Mouse (Mus musculus) lung, postnatal 25 days (tissue): ENCODE results near the gene Mylk.

ENCODE experiments used
- DNase-seq: peaks from one replicate; pipeline ENCODE4 v3.0.0; 2022; ENCODE audit warnings: low spot score

Mylk gene

DNA sequence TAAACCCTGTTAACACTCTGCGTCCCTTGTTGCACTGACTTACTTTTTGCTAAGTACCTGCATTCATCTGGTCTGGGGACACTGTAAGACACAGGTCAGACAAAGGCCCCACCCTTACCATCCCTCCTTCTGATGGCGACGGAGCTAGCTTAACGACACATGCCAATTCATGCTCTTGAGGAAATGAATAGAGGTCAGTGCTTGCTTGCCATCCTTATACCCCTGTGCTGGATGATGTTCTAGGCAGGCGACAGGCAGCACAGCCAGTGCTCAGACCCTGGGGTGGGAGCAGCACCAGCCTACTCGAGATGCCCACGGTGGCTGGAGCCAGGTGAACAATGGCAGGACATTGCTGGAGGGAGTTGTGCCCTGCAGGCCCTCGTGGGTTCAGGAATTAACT, 157.8 kb downstream of the Mylk start:
- no peak for DNase-seq

DNA sequence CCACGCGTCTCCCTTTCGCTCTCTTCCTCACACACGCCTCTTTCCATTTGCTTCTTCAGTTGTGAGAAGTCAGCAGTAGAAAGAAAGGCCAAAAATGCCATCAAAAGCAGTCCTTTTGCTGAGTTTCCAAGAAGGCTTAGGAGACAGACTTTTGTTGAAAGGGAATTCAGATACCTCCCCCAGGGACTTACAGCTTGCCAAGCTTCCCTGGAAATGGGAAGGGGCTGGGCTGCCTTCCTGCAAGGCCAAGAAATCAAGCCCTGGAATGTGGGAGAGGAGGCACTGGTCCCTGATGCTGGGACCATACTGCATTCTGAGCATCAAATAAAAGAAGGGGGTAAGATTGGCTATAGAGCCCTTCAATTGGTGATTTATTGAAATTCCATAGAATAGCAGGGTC, 159.9 kb downstream of the Mylk start:
- no peak for DNase-seq

- DNase-seq: peak; percentile 67
Observed at GRCm38 (mm10) chr16:34909437-34909836, 164.4 kb downstream of the Mylk start.

- DNase-seq: no peak
Observed at GRCm38 (mm10) chr16:34917373-34917900, 172.4 kb downstream of the Mylk start.

- DNase-seq: peak; percentile 70
Observed at GRCm38 (mm10) chr16:34920182-34920581, 175.2 kb downstream of the Mylk start.

DNA sequence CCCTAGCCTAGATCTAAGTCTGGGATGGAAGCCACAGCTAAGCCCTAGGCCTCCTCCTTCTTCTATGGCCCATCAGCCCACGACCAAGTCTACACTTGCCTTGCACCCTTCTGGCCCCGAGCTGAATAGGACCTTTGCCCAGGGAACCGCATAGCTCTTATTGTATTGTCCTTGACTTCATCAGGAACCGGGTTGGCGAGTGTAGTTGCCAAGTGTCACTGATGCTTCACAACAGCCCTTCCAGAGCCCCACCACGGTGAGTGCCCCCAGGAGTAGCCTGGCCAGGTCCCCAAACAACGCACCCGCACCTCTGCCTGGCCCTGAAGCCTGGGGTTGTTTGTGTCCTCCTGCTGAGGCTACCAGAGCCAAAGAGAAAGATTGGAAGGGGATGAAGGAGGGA, 175.9 kb downstream of the Mylk start:
- no peak for DNase-seq

DNA sequence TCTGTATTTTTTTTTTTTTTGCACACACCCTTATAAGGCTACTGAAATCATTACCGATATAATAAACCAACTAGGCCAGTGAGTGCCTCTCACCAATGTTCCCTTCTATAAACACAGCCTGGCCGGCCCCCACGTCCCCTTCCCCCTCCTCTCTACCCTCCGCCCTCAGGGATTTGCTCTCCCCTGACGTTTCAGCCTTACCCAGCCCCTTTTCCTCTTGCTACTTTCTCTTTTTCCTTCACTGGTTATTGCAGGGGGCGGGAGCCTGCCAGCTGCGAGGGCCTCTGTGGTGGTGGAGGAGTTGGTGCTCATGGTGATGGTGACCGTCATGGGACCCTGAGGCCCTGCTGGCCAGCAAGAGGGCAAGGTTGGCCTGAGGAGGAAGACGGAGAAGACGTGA, 176.3 kb downstream of the Mylk start:
- DNase-seq: peak; percentile 48

GRCm38 (mm10) chr16:34923630-34924029, 178.6 kb downstream of the Mylk start:
- no peak for DNase-seq

DNA sequence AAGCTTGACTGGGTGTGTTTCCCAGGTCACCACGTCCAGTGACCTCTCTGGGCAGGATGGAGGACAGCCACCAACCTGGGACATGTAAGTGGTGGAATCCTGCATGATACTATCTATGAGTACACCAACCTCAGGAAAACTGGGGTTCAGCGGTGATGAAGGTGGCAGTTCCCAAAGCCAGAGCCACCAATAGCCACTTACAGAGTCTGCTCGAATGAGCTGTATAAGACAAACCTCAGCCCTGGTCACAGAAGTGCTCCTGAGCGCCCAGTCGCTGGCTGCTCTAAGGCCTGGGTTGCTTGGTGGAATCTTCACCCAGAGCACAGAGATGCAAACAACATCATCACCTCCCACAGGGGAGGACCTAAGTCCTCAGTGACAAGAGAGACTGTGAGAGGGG, 179.3 kb downstream of the Mylk start:
- DNase-seq: no peak

DNA sequence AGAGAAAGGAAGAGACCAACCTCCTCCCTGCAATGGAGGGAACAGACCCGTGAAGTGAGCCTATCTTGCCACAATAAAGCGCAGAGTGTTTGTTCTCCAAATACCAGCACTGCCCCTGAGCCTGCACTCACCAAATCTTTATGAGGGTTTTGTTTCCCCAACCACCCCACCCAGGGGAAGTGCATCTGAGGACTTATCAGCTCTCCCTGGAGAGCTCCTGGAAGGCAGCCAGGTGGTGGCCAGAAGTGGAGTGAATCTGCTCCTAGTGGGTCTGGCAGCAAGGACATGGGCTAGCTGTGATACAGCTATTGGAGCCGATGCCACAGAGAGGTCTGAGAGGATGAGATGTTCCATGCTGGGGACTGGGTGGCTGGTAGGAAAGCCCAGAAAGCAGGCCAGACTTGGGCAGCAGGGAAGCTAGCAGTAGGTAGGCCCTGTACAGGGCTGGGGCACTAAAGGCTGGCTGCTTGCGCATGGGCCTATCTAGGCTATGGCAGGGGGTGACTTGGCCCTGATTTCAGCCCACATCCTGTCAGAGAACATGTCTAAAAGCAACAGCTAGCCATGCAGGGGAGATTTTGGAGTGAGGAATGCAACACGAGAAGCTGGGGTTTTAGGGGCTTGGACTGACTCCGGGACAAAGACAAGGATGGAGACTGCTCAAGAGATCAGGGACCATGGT, 180.1 kb downstream of the Mylk start:
- peak; percentile 85 for DNase-seq

- peak; percentile 29 for DNase-seq
Observed at GRCm38 (mm10) chr16:34926531-34927435, 181.8 kb downstream of the Mylk start.

DNA sequence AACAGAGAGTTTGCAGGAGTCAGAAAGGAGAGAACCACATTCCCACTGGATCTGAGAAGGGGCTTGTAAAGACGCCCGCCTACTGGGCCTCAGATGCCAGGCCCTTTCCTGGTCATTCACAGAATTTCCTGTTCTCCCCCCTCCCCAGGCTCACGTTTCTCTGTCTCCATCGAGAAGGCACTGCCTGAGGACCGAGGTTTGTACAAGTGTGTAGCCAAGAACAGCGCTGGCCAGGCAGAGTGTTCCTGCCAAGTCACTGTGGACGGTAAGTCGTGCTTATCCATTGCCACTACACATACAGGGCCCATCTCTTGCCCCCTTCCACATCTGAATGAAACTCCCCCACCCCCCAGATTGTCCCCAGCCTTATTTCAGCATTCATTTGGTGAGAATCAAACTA, 184.7 kb downstream of the Mylk start:
- DNase-seq: no peak

DNA sequence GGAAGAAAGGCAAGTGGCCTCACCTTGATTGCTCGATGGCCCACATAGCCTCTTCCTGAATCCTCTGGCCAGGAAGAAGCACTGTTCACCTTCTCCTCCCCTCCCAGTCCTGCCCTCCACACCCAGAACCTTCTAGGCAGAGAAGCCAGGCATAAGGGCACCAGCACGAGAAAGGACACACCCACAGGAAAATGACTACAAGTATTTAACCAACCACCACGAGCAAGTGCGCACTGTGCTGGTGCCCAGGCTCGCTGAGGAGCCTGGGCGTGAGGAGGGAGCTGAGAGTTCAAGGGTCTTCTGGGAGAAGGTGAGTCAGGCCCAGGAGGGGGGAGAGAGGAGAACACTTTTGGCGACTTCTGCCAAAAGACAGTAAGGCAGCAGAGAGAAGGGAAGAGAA, 185.1 kb downstream of the Mylk start:
- peak; percentile 70 for DNase-seq

DNA sequence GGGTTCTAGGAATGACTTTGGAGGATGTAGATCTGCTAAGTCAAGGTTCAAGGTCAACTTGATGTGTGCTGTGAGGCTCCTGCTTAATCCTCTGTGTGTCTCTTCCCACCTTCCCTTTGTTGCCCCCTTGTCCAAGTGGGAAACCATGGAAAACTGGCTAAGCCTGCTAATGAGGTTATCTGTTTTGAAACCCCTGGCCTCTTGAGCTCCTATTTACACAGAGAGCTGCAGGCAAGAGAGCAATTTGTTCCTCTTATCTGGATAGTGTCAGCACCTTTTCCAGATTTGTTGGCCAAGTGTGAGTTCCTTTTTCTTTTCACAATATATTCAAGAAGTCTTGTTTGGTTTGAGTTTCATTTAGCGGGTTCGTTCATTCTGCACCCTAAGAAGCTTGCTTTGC, 186.3 kb downstream of the Mylk start:
- no peak for DNase-seq

DNA sequence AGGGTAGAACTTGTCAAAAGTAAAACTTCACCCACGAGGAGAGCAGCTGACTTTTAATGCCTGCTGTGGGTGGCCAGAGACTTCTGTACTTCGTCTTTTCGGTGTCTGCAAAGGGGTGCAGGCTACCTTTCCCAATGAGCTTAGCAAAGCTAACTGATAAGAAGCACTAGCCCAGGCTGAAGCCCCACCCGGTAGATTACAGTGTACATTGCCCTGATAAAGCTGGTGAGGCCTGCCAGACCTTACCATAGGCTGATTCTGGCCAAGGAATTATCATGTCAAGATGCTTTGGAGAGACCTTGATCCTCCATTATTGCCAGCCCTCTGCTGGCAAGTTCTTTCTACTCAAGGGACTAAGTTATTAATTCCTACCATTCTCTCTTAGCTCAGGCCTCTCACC, 188.2 kb downstream of the Mylk start:
- no peak for DNase-seq

GRCm38 (mm10) chr16:34934486-34934885, 189.5 kb downstream of the Mylk start:
- no peak for DNase-seq

DNA sequence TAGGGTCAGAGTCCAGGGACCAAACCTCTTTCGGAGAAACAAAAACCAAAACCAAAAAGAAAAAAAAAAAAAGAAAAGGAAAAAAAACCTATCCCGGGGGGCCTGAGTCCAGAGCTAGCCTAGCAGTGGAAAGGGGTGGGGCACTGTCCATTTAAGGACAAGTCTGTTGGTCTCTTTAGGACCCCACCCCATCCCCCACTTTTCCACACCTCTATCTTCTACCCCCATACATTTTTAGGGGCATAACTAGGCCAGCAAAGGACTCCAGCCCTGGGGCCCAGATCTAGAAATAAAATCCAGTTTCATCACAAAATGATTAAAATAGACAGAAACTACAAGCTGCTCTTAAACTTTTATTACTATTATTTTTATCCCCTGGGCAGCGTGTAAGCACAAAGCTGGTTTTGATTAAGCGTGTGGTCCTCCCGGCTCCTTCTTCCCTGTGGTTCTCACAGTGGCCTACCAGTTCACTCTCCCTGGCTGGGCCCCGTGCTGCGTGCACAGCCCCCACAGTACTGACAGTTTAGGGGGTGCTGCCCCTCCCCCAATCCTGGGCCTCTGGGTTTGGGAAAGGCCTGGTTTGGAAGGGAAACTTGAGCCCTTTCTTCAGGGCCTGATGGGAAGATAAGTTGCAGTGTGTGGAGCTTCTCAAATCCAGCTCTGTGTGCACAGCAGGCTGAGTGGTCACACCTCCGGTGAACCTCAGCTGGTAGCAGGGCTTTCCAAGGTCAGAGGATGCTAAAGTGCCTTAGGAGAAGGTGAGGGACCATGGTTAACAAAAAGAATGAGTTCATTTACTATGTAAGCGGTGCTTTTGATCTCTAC, 190.7 kb downstream of the Mylk start:
- no peak for DNase-seq

DNA sequence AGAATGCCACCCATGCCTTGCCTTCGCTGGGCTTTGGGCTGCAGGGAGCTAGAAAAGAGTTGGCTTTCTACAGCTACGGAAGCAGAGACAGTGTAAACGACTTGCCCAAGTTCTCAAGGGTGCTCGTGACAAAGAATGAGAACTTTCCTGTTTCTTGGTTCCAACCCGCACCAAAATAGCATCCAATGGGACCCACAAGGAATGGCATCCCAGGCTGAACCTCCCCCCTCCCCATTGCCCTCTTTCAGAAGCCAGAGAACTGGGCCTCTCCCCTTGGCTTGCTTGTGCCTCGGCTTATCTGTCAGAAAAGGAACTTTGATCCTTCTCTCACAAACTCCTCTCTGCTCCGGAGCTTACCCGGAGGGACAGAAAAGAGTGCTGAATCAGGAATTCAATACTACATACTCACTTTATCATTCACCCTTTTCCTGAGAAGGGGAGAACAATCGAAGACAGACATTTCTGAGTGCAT, 191.4 kb downstream of the Mylk start:
- DNase-seq: peak; percentile 44

GRCm38 (mm10) chr16:34937611-34938010, 192.6 kb downstream of the Mylk start:
- peak; percentile 75 for DNase-seq

- DNase-seq: no peak
Observed at GRCm38 (mm10) chr16:34938248-34938647, 193.2 kb downstream of the Mylk start.

GRCm38 (mm10) chr16:34939951-34940350, 194.9 kb downstream of the Mylk start:
- no peak for DNase-seq

DNA sequence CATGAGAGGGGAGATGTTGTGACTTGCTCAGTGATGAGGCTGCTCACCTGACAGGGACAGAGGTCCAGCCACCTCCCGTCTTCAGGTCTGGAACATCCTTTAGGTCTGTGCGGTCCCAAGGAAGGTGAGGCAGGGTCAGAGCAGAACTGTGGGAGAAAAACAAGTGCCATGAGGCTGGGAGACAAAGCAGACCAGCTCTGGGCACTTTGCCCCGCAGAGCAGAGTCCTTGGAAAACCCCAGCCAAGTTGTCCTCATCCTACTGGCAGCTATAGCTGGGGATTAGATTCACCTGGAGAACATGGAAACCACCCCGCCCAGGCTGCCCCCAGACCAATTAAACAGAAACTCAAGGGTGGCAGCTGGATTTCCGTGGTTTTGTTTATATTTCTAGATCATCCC, 195.4 kb downstream of the Mylk start:
- no peak for DNase-seq
